Mouse (Mus musculus): ENCODE measurements at regions not wholly inside any gene's neighbourhood (a gene's known extent, or its start where the extent isn't known, plus 50 kb on each side); places are given as distances from the start of the nearest gene placed in this dataset.

GRCm38 (mm10) chr14:120140791-120141747 lies 98.8 kb upstream of the Oxgr1 start:
- WGBS: 61% methylated on average over 14 of the region's 14 CpGs
- Histone ChIP-seq H3K9me3 (ENCODE audit: control insufficient read depth, low read length) (no peaks in the 10 kb centered on the region), H3K27me3 (ENCODE audit: control insufficient read depth, insufficient read depth, low read depth, low read length) (no peaks in the 10 kb centered on the region), H3K4me2 (ENCODE audit: low read depth, low read length) (no peak overlapping the region), H3K27ac (ENCODE audit: low read length) (no peak overlapping the region), H3K36me3 (ENCODE audit: control insufficient read depth, insufficient read depth, low read length) (no peaks in the 10 kb centered on the region), H3K9ac (ENCODE audit: low read length) (no peak overlapping the region), H3K4me3 (ENCODE audit: low read length) (no peak overlapping the region), H3K4me1 (replicated peaks; ENCODE audit: control insufficient read depth, insufficient read depth, low read length) (peaks cover 10% of the 10 kb centered on the region)
- no peak for ATAC-seq (ENCODE audit: low read depth)

- H3K4me2 ChIP-seq (ENCODE audit: low read depth, low read length): no peak overlapping the region
- no peaks in the 10 kb centered on the region for H3K9me3 ChIP-seq (ENCODE audit: control insufficient read depth, low read length)
- H3K9ac ChIP-seq (ENCODE audit: low read length): no peak overlapping the region
- H3K36me3 ChIP-seq (ENCODE audit: control insufficient read depth, insufficient read depth, low read length): no peaks in the 10 kb centered on the region
- H3K4me1 ChIP-seq (replicated peaks; ENCODE audit: control insufficient read depth, insufficient read depth, low read length): peaks cover 8% of the 10 kb centered on the region
- ATAC-seq (ENCODE audit: low read depth): no peak
- no peaks in the 10 kb centered on the region for H3K27me3 ChIP-seq (ENCODE audit: control insufficient read depth, insufficient read depth, low read depth, low read length)
- WGBS: 40% methylated on average over 4 of the region's 4 CpGs
- H3K27ac ChIP-seq (ENCODE audit: low read length): no peak overlapping the region
- H3K4me3 ChIP-seq (ENCODE audit: low read length): no peak overlapping the region
Observed at GRCm38 (mm10) chr14:120142281-120142680, 100.0 kb upstream of the Oxgr1 start.

- H3K4me2 ChIP-seq (ENCODE audit: low read depth, low read length): no peak overlapping the region
- no peak overlapping the region for H3K9ac ChIP-seq (ENCODE audit: low read length)
- H3K36me3 ChIP-seq (ENCODE audit: control insufficient read depth, insufficient read depth, low read length): no peaks in the 10 kb centered on the region
- WGBS: 74% methylated on average over 6 of the region's 6 CpGs
- no peak overlapping the region for H3K27ac ChIP-seq (ENCODE audit: low read length)
- H3K9me3 ChIP-seq (ENCODE audit: control insufficient read depth, low read length): no peaks in the 10 kb centered on the region
- no peaks in the 10 kb centered on the region for H3K27me3 ChIP-seq (ENCODE audit: control insufficient read depth, insufficient read depth, low read depth, low read length)
- peaks cover 2% of the 10 kb centered on the region; the same call in 1 of the 2 replicates for H3K4me1 ChIP-seq (replicated peaks; ENCODE audit: control insufficient read depth, insufficient read depth, low read length)
- ATAC-seq (ENCODE audit: low read depth): no peak
- H3K4me3 ChIP-seq (ENCODE audit: low read length): no peak overlapping the region
Observed at GRCm38 (mm10) chr14:120144451-120144850, 102.2 kb upstream of the Oxgr1 start.

GRCm38 (mm10) chr14:120146312-120146711 lies 104.1 kb upstream of the Oxgr1 start:
- Histone ChIP-seq H3K4me2 (ENCODE audit: low read depth, low read length) (no peak overlapping the region), H3K4me1 (replicated peaks; ENCODE audit: control insufficient read depth, insufficient read depth, low read length) (peaks cover 2% of the 10 kb centered on the region; the same call in 1 of the 2 replicates), H3K9ac (ENCODE audit: low read length) (no peak overlapping the region), H3K27ac (ENCODE audit: low read length) (no peak overlapping the region), H3K4me3 (ENCODE audit: low read length) (no peak overlapping the region), H3K36me3 (ENCODE audit: control insufficient read depth, insufficient read depth, low read length) (no peaks in the 10 kb centered on the region), H3K27me3 (ENCODE audit: control insufficient read depth, insufficient read depth, low read depth, low read length) (no peaks in the 10 kb centered on the region), H3K9me3 (ENCODE audit: control insufficient read depth, low read length) (no peaks in the 10 kb centered on the region)
- 87% methylated on average over 11 of the region's 11 CpGs for WGBS
- no peak for ATAC-seq (ENCODE audit: low read depth)

- WGBS: 76% methylated on average over 8 of the region's 8 CpGs
- Histone ChIP-seq H3K9me3 (ENCODE audit: control insufficient read depth, low read length) (no peaks in the 10 kb centered on the region), H3K9ac (ENCODE audit: low read length) (no peak overlapping the region), H3K27ac (ENCODE audit: low read length) (no peak overlapping the region), H3K27me3 (ENCODE audit: control insufficient read depth, insufficient read depth, low read depth, low read length) (no peaks in the 10 kb centered on the region), H3K4me2 (ENCODE audit: low read depth, low read length) (no peak overlapping the region), H3K36me3 (ENCODE audit: control insufficient read depth, insufficient read depth, low read length) (no peaks in the 10 kb centered on the region), H3K4me1 (replicated peaks; ENCODE audit: control insufficient read depth, insufficient read depth, low read length) (peaks cover 2% of the 10 kb centered on the region; the same call in 1 of the 2 replicates), H3K4me3 (ENCODE audit: low read length) (no peak overlapping the region)
- no peak for ATAC-seq (ENCODE audit: low read depth)
Observed at GRCm38 (mm10) chr14:120146908-120147770, 104.9 kb upstream of the Oxgr1 start.

- H3K4me2 ChIP-seq (ENCODE audit: low read depth, low read length): no peak overlapping the region
Observed at GRCm38 (mm10) chr14:120148803-120149202, 106.6 kb upstream of the Oxgr1 start.

GRCm38 (mm10) chr14:120149341-120149741 lies 107.1 kb upstream of the Oxgr1 start:
- no peak overlapping the region for H3K4me2 ChIP-seq (ENCODE audit: low read depth, low read length)
- WGBS: 80% methylated on average over 11 of the region's 11 CpGs
- H3K9ac ChIP-seq (ENCODE audit: low read length): no peak overlapping the region
- no peaks in the 10 kb centered on the region for H3K36me3 ChIP-seq (ENCODE audit: control insufficient read depth, insufficient read depth, low read length)
- peaks cover under 1% of the 10 kb centered on the region; the same call in 1 of the 2 replicates for H3K4me1 ChIP-seq (replicated peaks; ENCODE audit: control insufficient read depth, insufficient read depth, low read length)
- H3K27me3 ChIP-seq (ENCODE audit: control insufficient read depth, insufficient read depth, low read depth, low read length): no peaks in the 10 kb centered on the region
- H3K4me3 ChIP-seq (ENCODE audit: low read length): no peak overlapping the region
- no peak for ATAC-seq (ENCODE audit: low read depth)
- H3K9me3 ChIP-seq (ENCODE audit: control insufficient read depth, low read length): no peaks in the 10 kb centered on the region
- H3K27ac ChIP-seq (ENCODE audit: low read length): no peak overlapping the region

More at GRCm38 (mm10) chr14:120148803-120149202, 106.6 kb upstream of the Oxgr1 start:
- Histone ChIP-seq H3K9ac (ENCODE audit: low read length) (no peak overlapping the region), H3K9me3 (ENCODE audit: control insufficient read depth, low read length) (no peaks in the 10 kb centered on the region), H3K4me1 (replicated peaks; ENCODE audit: control insufficient read depth, insufficient read depth, low read length) (peaks cover 2% of the 10 kb centered on the region; the same call in 1 of the 2 replicates), H3K27me3 (ENCODE audit: control insufficient read depth, insufficient read depth, low read depth, low read length) (no peaks in the 10 kb centered on the region), H3K4me3 (ENCODE audit: low read length) (no peak overlapping the region; the same call in 1 of the 2 replicates), H3K36me3 (ENCODE audit: control insufficient read depth, insufficient read depth, low read length) (no peaks in the 10 kb centered on the region), H3K27ac (ENCODE audit: low read length) (no peak overlapping the region)
- ATAC-seq (ENCODE audit: low read depth): no peak
- 76% methylated on average over 11 of the region's 11 CpGs for WGBS

GRCm38 (mm10) chr14:120150589-120150988 lies 108.4 kb upstream of the Oxgr1 start:
- Histone ChIP-seq H3K9ac (ENCODE audit: low read length) (no peak overlapping the region), H3K27me3 (ENCODE audit: control insufficient read depth, insufficient read depth, low read depth, low read length) (no peaks in the 10 kb centered on the region), H3K27ac (ENCODE audit: low read length) (no peak overlapping the region), H3K4me2 (ENCODE audit: low read depth, low read length) (no peak overlapping the region), H3K9me3 (ENCODE audit: control insufficient read depth, low read length) (no peaks in the 10 kb centered on the region), H3K4me3 (ENCODE audit: low read length) (no peak overlapping the region), H3K36me3 (ENCODE audit: control insufficient read depth, insufficient read depth, low read length) (no peaks in the 10 kb centered on the region), H3K4me1 (replicated peaks; ENCODE audit: control insufficient read depth, insufficient read depth, low read length) (peaks cover under 1% of the 10 kb centered on the region; the same call in 1 of the 2 replicates)
- 55% methylated on average over 1 of the region's 1 CpGs for WGBS
- ATAC-seq (ENCODE audit: low read depth): no peak

GRCm38 (mm10) chr14:120154413-120154812 lies 112.2 kb upstream of the Oxgr1 start:
- WGBS: 59% methylated on average over 7 of the region's 7 CpGs
- H3K4me3 ChIP-seq (ENCODE audit: low read length): no peak overlapping the region
- no peak for ATAC-seq (ENCODE audit: low read depth)
- no peak overlapping the region for H3K9ac ChIP-seq (ENCODE audit: low read length)
- H3K36me3 ChIP-seq (ENCODE audit: control insufficient read depth, insufficient read depth, low read length): no peaks in the 10 kb centered on the region
- no peaks in the 10 kb centered on the region for H3K9me3 ChIP-seq (ENCODE audit: control insufficient read depth, low read length)
- no peak overlapping the region for H3K27ac ChIP-seq (ENCODE audit: low read length)
- peaks cover 8% of the 10 kb centered on the region for H3K4me1 ChIP-seq (replicated peaks; ENCODE audit: control insufficient read depth, insufficient read depth, low read length)
- H3K27me3 ChIP-seq (ENCODE audit: control insufficient read depth, insufficient read depth, low read depth, low read length): no peaks in the 10 kb centered on the region
- no peak overlapping the region for H3K4me2 ChIP-seq (ENCODE audit: low read depth, low read length)
